Mouse (Mus musculus): Measurements from ENCODE around the gene Ntng1.

DNA sequence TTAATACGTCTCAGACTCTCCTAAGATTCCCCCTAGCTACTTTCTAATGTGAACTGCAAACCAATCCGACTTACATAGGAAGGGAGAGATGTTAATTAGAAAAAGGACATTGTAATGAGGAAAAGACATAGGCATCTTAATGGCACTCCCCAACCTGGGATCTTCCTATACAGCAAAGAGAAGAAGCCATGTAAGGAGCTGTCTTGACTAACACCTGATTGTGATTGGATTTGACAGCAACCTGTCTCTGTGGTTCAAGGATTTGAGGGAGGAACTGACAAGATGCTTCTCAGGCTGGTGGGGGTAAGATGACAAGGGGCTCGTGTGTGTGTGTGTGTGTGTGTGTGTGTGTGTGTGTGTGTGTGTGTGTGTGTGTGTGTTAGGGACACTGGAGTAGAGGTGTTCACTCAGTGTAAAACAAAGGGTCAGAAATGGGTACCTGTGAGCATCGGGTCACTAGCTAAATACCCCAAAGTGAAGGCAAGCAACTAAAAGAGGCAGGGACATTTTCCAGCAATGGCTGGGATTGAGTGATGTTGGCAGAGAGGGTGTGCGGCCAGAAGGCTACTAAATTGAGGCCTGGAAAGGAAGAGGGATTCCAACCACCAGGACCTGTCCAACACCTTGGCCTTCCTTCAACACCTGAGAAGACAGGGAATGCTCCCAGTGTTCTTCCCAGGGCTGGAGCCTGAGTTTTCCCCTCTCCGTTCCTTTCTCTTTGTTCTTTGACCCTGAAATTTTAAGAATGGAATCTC, 667 bp upstream of the Ntng1 start:
- TF ChIP-seq CTCF (IDR thresholded peaks at IDR 0.05; ENCODE audit: control insufficient read depth, insufficient read depth, insufficient read length): no peak
- TF ChIP-seq MYOD1 (IDR thresholded peaks at IDR 0.05; ENCODE audit: control insufficient read depth, insufficient read length, low read depth): no peak
- no peak for TF ChIP-seq USF1 (IDR thresholded peaks at IDR 0.05; ENCODE audit: low read depth)
- TF ChIP-seq CEBPB (IDR thresholded peaks at IDR 0.05; ENCODE audit: low read depth): no peak
- no peak for TF ChIP-seq MAX (IDR thresholded peaks at IDR 0.05)
- TF ChIP-seq FOSL1 (IDR thresholded peaks at IDR 0.05; ENCODE audit: insufficient read depth, low read length, poor library complexity, severe bottlenecking): no peak
